In genomic region chr9:120774251-120774650, GRCm38 (mm10) we compare ENCODE assay signal across 12 mouse cellular contexts.
DNase-seq lines count a peak whose midpoint lies in the region; ATAC-seq and TF ChIP-seq lines count a peak whose summit lies in the region.
"Had no signal": no experiment of that assay in that cellular context is flagged by ENCODE, and none has a peak within 500 bp of the region (broad histone marks: within the 10 kb centered on the region; RNA-seq: fewer than 3 reads in every experiment).

No protein-coding gene starts in this region.

- no peak overlapping the region for H3K9ac ChIP-seq in heart, adult 2 months (ENCODE audit: low read depth, low read length)
- no peak overlapping the region for H3K9ac ChIP-seq in heart, embryonic 11.5 days (ENCODE audit: low read depth, low read length)
- H3K9ac ChIP-seq in lung, embryonic 14.5 days = no peak overlapping the region
- H3K9ac ChIP-seq: liver, embryonic 15.5 days; midbrain, embryonic 13.5 days; neural tube, embryonic 13.5 days had no signal

- H3K4me2 ChIP-seq in heart, embryonic 11.5 days = no peak overlapping the region
- H3K4me2 ChIP-seq in lung, embryonic 14.5 days = no peak overlapping the region
- H3K4me2 ChIP-seq: liver, embryonic 15.5 days; midbrain, embryonic 13.5 days; neural tube, embryonic 13.5 days had no signal

- peaks cover 25% of the 10 kb centered on the region for H3K4me1 ChIP-seq in heart, adult 2 months (ENCODE audit: control insufficient read depth, insufficient read depth, low read length)
- H3K4me1 ChIP-seq in heart, embryonic 11.5 days (ENCODE audit: control insufficient read depth, insufficient read depth, low read length) = peaks cover 23% of the 10 kb centered on the region
- H3K4me1 ChIP-seq in lung, embryonic 14.5 days (ENCODE audit: insufficient read depth) = peaks cover 22% of the 10 kb centered on the region
- peaks cover 44% of the 10 kb centered on the region for H3K4me1 ChIP-seq in bone marrow macrophage, adult 2 months (ENCODE audit: control insufficient read depth, insufficient read depth, low read length)
- H3K4me1 ChIP-seq in forebrain, embryonic 10.5 days = peaks cover 53% of the 10 kb centered on the region

- H3K27ac ChIP-seq in heart, adult 2 months = peak overlapping the region; percentile 88; the same call in 1 of the 2 replicates
- H3K27ac ChIP-seq in heart, embryonic 11.5 days (ENCODE audit: low read depth, low read length) = no peak overlapping the region
- H3K27ac ChIP-seq in lung, embryonic 14.5 days (ENCODE audit: low read depth) = no peak overlapping the region
- H3K27ac ChIP-seq in bone marrow macrophage, adult 2 months (ENCODE audit: insufficient read depth, low read depth, low read length) = no peak overlapping the region
- H3K27ac ChIP-seq in forebrain, embryonic 10.5 days = no peak overlapping the region
- H3K27ac ChIP-seq: midbrain, embryonic 13.5 days; neural tube, embryonic 13.5 days had no signal

- no peak for ATAC-seq in heart, embryonic 11.5 days (replicated peaks; ENCODE audit: insufficient number of reproducible peaks, low FRiP score, low TSS enrichment)
- no peak for ATAC-seq in lung, embryonic 14.5 days (ENCODE audit: insufficient read depth)
- ATAC-seq in granulocyte monocyte progenitor cell, adult 5-6 weeks (replicated peaks; ENCODE audit: poor library complexity, severe bottlenecking) = no peak
- ATAC-seq: midbrain, embryonic 13.5 days had no signal

- no peak for TF ChIP-seq POLR2A in heart, adult 2 months (IDR thresholded peaks at IDR 0.05; ENCODE audit: insufficient read depth, low read depth, low read length)
- no peak for TF ChIP-seq POLR2A in bone marrow macrophage, adult 2 months (IDR thresholded peaks at IDR 0.05; ENCODE audit: borderline replicate concordance, low read depth, low read length)

- H3K27me3 ChIP-seq in heart, adult 2 months (ENCODE audit: control insufficient read depth, insufficient read depth, low read length) = no peaks in the 10 kb centered on the region
- no peaks in the 10 kb centered on the region for H3K27me3 ChIP-seq in heart, embryonic 11.5 days (ENCODE audit: control insufficient read depth, insufficient read depth, low read length)
- no peaks in the 10 kb centered on the region for H3K27me3 ChIP-seq in lung, embryonic 14.5 days (ENCODE audit: insufficient read depth, low read length)
- no peaks in the 10 kb centered on the region for H3K27me3 ChIP-seq in forebrain, embryonic 10.5 days (ENCODE audit: poor library complexity, severe bottlenecking)
- H3K27me3 ChIP-seq: liver, embryonic 15.5 days; midbrain, embryonic 13.5 days; neural tube, embryonic 13.5 days had no signal

- no peak for DNase-seq in heart, adult 2 months
- DNase-seq in lung, embryonic 14.5 days = no peak
- no peak for DNase-seq in lung, postnatal 25 days (ENCODE audit: low spot score)
- peak; percentile 9 to 22 for DNase-seq in B cell, adult 2 months
- no peak for DNase-seq in forebrain, embryonic 10.5 days (ENCODE audit: extremely low spot score, low spot score)
- DNase-seq: cerebellum, adult 8-10 months had no signal

- intact Hi-C loops in heart, adult 2 months (cut with DNase I) = loop anchor here (2.0 to 10.0 kb wide), 3 partner anchors 117 to 281 kb away; no protein-coding TSS in a partner anchor

- no peak overlapping the region for H3K4me3 ChIP-seq in heart, adult 2 months
- no peak overlapping the region for H3K4me3 ChIP-seq in heart, embryonic 11.5 days (ENCODE audit: low read depth, low read length)
- H3K4me3 ChIP-seq in lung, embryonic 14.5 days (ENCODE audit: low read depth, low read length) = no peak overlapping the region
- no peak overlapping the region for H3K4me3 ChIP-seq in bone marrow macrophage, adult 2 months (ENCODE audit: insufficient read depth, low read length)
- no peak overlapping the region for H3K4me3 ChIP-seq in forebrain, embryonic 10.5 days
- H3K4me3 ChIP-seq: liver, embryonic 15.5 days; midbrain, embryonic 13.5 days; neural tube, embryonic 13.5 days had no signal

- no peak for TF ChIP-seq EP300 in heart, adult 2 months (IDR thresholded peaks at IDR 0.05; ENCODE audit: insufficient read depth, low read depth, low read length)

- H3K9me3 ChIP-seq in heart, embryonic 11.5 days (replicated peaks; ENCODE audit: control insufficient read depth, low read length) = no peaks in the 10 kb centered on the region
- no peaks in the 10 kb centered on the region for H3K9me3 ChIP-seq in lung, embryonic 14.5 days (ENCODE audit: low read depth, low read length)
- no peaks in the 10 kb centered on the region for H3K9me3 ChIP-seq in forebrain, embryonic 10.5 days
- H3K9me3 ChIP-seq: liver, embryonic 15.5 days; midbrain, embryonic 13.5 days; neural tube, embryonic 13.5 days had no signal

- 87% methylated on average over 1 of the region's 1 CpGs for WGBS in heart, adult 2 months
- 86% methylated on average over 1 of the region's 1 CpGs for WGBS in heart, embryonic 11.5 days (ENCODE audit: insufficient replicate concordance)
- 89% methylated on average over 1 of the region's 1 CpGs for WGBS in lung, embryonic 14.5 days
- WGBS in forebrain, embryonic 10.5 days = 92% methylated on average over 1 of the region's 1 CpGs

- no peaks in the 10 kb centered on the region for H3K79me2 ChIP-seq in heart, adult 2 months (replicated peaks; ENCODE audit: control insufficient read depth, insufficient read depth, low read length)

- no peaks in the 10 kb centered on the region; the same call in 1 of the 2 replicates for H3K36me3 ChIP-seq in heart, adult 2 months (ENCODE audit: control insufficient read depth, insufficient read depth, low read length)
- no peaks in the 10 kb centered on the region for H3K36me3 ChIP-seq in heart, embryonic 11.5 days (ENCODE audit: control insufficient read depth, insufficient read depth, low read length)
- no peaks in the 10 kb centered on the region for H3K36me3 ChIP-seq in lung, embryonic 14.5 days (ENCODE audit: insufficient read depth)
- no peaks in the 10 kb centered on the region for H3K36me3 ChIP-seq in forebrain, embryonic 10.5 days (replicated peaks)
- H3K36me3 ChIP-seq: liver, embryonic 15.5 days; midbrain, embryonic 13.5 days; neural tube, embryonic 13.5 days had no signal

- peak; percentile 55 for TF ChIP-seq CTCF in heart, adult 2 months (IDR thresholded peaks at IDR 0.05)
- TF ChIP-seq CTCF in lung, embryonic 14.5 days (IDR thresholded peaks at IDR 0.05; ENCODE audit: low read depth) = peak; percentile 49
- peak; percentile 6; the same call in 1 of the 2 replicates for TF ChIP-seq CTCF in bone marrow macrophage, adult 2 months (IDR thresholded peaks at IDR 0.05; ENCODE audit: low read depth, low read length)

Comparison
In these comparisons a context has a peak if more than half of its experiments do, and no peak if none do; other contexts are left out.
1. DNase-seq: peak in B cell, adult 2 months (2 of 2); none in heart, adult 2 months (0 of 2), lung, embryonic 14.5 days (single experiment), lung, postnatal 25 days (single experiment) and forebrain, embryonic 10.5 days (single experiment).
2. Peak in every context shown above with its lines, with median percentiles within 50 percentile points of each other: CTCF ChIP-seq.